In the genomic region with DNA sequence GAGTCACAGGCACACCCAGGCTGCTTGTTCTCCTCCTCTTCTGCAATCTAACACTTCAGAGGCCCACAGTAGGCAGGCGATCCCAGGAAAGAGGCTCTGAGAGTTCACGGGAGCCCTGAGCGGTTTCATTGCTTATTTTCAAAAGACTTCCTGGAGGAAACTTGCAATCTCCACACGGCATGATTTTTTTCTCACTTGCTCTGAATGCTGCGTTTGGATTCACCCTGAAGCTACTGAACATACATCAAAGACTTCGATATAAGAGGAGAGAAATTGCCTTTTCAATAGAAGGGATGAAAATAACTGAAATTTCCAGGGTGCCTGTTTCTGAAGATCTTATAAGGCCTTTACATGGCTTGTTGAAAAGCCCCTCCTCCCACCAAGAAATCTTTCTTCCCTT, we compare ENCODE assay signal across 24 mouse cellular contexts.
"Had no signal": no experiment of that assay in that cellular context is flagged by ENCODE, and none has a peak within 500 bp of the region (broad histone marks: within the 10 kb centered on the region; RNA-seq: fewer than 3 reads in every experiment).

No protein-coding gene starts in this region.

- H3K27ac ChIP-seq: heart, embryonic 10.5 days; hindbrain, embryonic 10.5 days; hindbrain, embryonic 12.5 days; hindbrain, embryonic 14.5 days; intestine, embryonic 15.5 days; layer of hippocampus, adult 2 months; left cerebral cortex, adult 2 months; limb, embryonic 12.5 days had no signal

- H3K4me1 ChIP-seq: intestine, embryonic 15.5 days had no signal

- H3K4me3 ChIP-seq: heart, embryonic 10.5 days; heart, embryonic 12.5 days; hindbrain, embryonic 10.5 days; hindbrain, embryonic 12.5 days; intestine, embryonic 15.5 days; layer of hippocampus, adult 2 months; left cerebral cortex, adult 2 months; limb, embryonic 10.5 days; limb, embryonic 12.5 days had no signal

- H3K36me3 ChIP-seq: heart, embryonic 10.5 days; heart, embryonic 12.5 days; hindbrain, embryonic 10.5 days; hindbrain, embryonic 12.5 days; intestine, embryonic 15.5 days; limb, embryonic 10.5 days; limb, embryonic 12.5 days had no signal

- H3K9ac ChIP-seq: heart, embryonic 12.5 days; hindbrain, embryonic 12.5 days; hindbrain, embryonic 14.5 days; intestine, embryonic 15.5 days; limb, embryonic 12.5 days had no signal

- H3K9me3 ChIP-seq: heart, embryonic 10.5 days; heart, embryonic 12.5 days; hindbrain, embryonic 10.5 days; hindbrain, embryonic 12.5 days; intestine, embryonic 15.5 days; limb, embryonic 10.5 days; limb, embryonic 12.5 days had no signal

- H3K4me2 ChIP-seq: heart, embryonic 12.5 days; hindbrain, embryonic 12.5 days; hindbrain, embryonic 14.5 days; intestine, embryonic 15.5 days; limb, embryonic 12.5 days; liver, embryonic 11.5 days had no signal

- H3K27me3 ChIP-seq: intestine, embryonic 15.5 days had no signal

- ATAC-seq: hindbrain, embryonic 16.5 days; inflammation-experienced regulatory T-cells, adult 6 months had no signal

- DNase-seq: gastrocnemius, postnatal 10 days; gastrocnemius, postnatal 25 days; heart, adult 18-20 months; heart, postnatal 10 days; heart, postnatal 4 days; kidney, adult 18-20 months; kidney, adult 8-10 months; kidney, postnatal 10 days; kidney, postnatal 25 days; kidney, postnatal 4 days; liver had no signal
